Comparison of ENCODE assay signal across 19 mouse cellular contexts in the genomic region with DNA sequence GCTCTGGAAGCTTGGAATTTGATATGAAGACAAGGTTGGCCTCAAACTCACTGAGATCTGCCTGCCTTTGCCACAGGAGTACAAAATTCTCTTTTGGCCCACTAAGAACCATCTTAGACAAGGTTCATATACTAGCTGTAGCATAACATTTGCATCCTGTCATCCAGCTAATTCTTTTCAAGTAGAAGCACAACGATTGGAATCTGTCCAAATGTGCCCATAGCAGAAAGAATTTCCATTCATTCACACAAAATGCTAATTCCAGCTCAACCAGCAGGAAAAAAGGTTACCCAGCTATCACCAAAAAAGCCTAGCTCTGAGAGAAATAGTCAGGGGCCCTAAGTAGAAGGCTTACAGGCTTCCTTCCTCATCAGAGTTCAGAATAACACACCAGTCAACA. TPM values are rescaled to one million over a fixed set of nuclear protein-coding genes. Genes with fewer than 3 reads are reported as not detected.
"Had no signal": no experiment of that assay in that cellular context is flagged by ENCODE, and none has a peak within 500 bp of the region (broad histone marks: within the 10 kb centered on the region; RNA-seq: fewer than 3 reads in every experiment).

No protein-coding gene starts in this region.

- ATAC-seq: inflammation-experienced regulatory T-cells, adult 6 months; intestine, postnatal 0 days; midbrain, embryonic 13.5 days had no signal

- H3K4me2 ChIP-seq: limb, embryonic 13.5 days; liver, embryonic 11.5 days; liver, embryonic 15.5 days; midbrain, embryonic 13.5 days; neural tube, embryonic 13.5 days had no signal

- H3K4me3 ChIP-seq: limb, embryonic 13.5 days; liver, embryonic 15.5 days; midbrain, embryonic 13.5 days; neural tube, embryonic 13.5 days had no signal

- H3K36me3 ChIP-seq: limb, embryonic 13.5 days; liver, embryonic 15.5 days; midbrain, embryonic 13.5 days; neural tube, embryonic 13.5 days had no signal

- DNase-seq: kidney, adult 8-10 months; layer of hippocampus, adult 9-11 months; layer of hippocampus, postnatal 36 days; right cerebral cortex, postnatal 25 days; thymus, postnatal 36 days had no signal

- H3K27me3 ChIP-seq: limb, embryonic 13.5 days; liver, embryonic 15.5 days; midbrain, embryonic 13.5 days; neural tube, embryonic 13.5 days had no signal

- H3K9me3 ChIP-seq: limb, embryonic 13.5 days; liver, embryonic 15.5 days; midbrain, embryonic 13.5 days; neural tube, embryonic 13.5 days had no signal

- H3K27ac ChIP-seq: limb, embryonic 13.5 days; liver, embryonic 15.5 days; midbrain, embryonic 13.5 days; neural tube, embryonic 13.5 days had no signal

- H3K9ac ChIP-seq: limb, embryonic 13.5 days; liver, embryonic 15.5 days; midbrain, embryonic 13.5 days; neural tube, embryonic 13.5 days had no signal

- H3K4me1 ChIP-seq: liver, embryonic 15.5 days; midbrain, embryonic 13.5 days; neural tube, embryonic 13.5 days had no signal

RNA-seq across cellular contexts. Expression of a gene that starts 34.0 kb away (rescaled TPM):
- total RNA-seq: layer of hippocampus, postnatal 36 days; left cerebral cortex, postnatal 36 days; megakaryocyte-erythroid progenitor cell, adult 5-6 weeks had no signal
- polyA plus RNA-seq: inflammation-experienced regulatory T-cells, adult 6 months; intestine, postnatal 0 days; kidney, embryonic 16.5 days; limb, embryonic 13.5 days; liver, embryonic 11.5 days; liver, embryonic 15.5 days; lung, postnatal 0 days; midbrain, embryonic 13.5 days; neural tube, embryonic 13.5 days; small intestine, adult 2 months; stomach, embryonic 16.5 days; thymus, postnatal 0 days had no signal
